Mouse (Mus musculus): ENCODE data around the gene Rgmb. TPM values are rescaled to one million over a fixed set of nuclear protein-coding genes. Genes with fewer than 3 reads are reported as not detected.

The Rgmb gene
- polyA plus RNA-seq (2012; rRNA removed), result 41.4 and 65.1 TPM in 2 replicates

- DNase-seq, result no peak
- Histone ChIP-seq H3K4me1 (ENCODE audit: control insufficient read depth, insufficient read depth, low read length) (peaks cover 7% of the 10 kb centered on the region), H3K4me3 (replicated peaks; ENCODE audit: extremely low read depth, low read depth, low read length) (peak within 1 kb of the TSS; percentile 82)
- TF ChIP-seq POLR2A (IDR thresholded peaks at IDR 0.05; ENCODE audit: borderline replicate concordance, extremely low read depth, low read depth, low read length), result no peak
- TF ChIP-seq CTCF (IDR thresholded peaks at IDR 0.05; ENCODE audit: insufficient read depth, low read length), result no peak
- 1% methylated on average over 55 of the region's 55 CpGs for WGBS
These were observed at the start of gene Rgmb for GRCm38 (mm10) chr17:15830766-15831644. Gene Rgmb, minus strand, starts transcription at chr17:15831039.

DNA sequence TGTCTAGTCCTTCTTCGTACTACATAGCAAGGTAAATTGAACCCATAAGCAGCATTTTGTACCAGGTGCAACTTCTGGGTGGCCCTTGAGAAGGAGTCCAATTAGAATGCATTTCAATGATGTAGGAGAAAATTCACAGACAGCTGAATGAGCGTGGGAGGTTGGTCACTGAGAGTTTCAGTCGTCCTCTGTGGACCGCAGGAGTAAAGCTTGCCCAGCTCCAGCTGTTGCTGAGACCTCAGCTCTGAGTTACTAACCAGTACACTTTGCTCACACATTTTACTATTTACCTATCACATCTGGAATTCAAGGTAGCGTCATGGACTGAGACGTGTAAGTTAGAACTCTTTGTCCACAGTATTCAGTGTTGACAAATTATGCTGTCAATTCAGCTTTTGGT, 43.9 kb upstream of the Rgmb start:
- no peak for TF ChIP-seq CTCF (IDR thresholded peaks at IDR 0.05; ENCODE audit: insufficient read depth, low read length)
- no peak for TF ChIP-seq POLR2A (IDR thresholded peaks at IDR 0.05; ENCODE audit: borderline replicate concordance, extremely low read depth, low read depth, low read length)
- H3K4me3 ChIP-seq (replicated peaks; ENCODE audit: extremely low read depth, low read depth, low read length), result no peak overlapping the region
- no peaks in the 10 kb centered on the region for H3K4me1 ChIP-seq (ENCODE audit: control insufficient read depth, insufficient read depth, low read length)
- whole genome bisulfite sequencing, result 75% methylated on average over 6 of the region's 6 CpGs
- DNase-seq, result no peak

DNA sequence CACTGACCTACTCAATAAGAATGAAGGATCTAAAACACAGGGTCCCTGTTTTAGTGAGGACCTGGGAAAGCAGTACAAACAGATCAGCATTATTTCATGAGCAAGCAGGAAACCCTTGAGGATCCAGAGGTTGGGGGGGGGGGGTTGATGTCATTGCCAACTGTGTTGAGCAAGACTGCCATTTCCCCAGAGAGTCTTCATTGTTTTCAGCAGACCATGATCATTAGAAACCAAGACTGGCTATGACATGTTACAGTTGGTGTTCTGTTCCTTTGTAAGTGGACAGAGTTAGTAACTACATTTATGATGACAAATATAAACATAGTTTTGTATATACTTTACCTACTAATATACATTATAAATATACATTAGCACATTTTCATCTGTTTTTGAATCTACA, 41.3 kb upstream of the Rgmb start:
- Histone ChIP-seq H3K4me3 (replicated peaks; ENCODE audit: extremely low read depth, low read depth, low read length) (no peak overlapping the region), H3K4me1 (ENCODE audit: control insufficient read depth, insufficient read depth, low read length) (no peaks in the 10 kb centered on the region)
- no peak for TF ChIP-seq POLR2A (IDR thresholded peaks at IDR 0.05; ENCODE audit: borderline replicate concordance, extremely low read depth, low read depth, low read length)
- TF ChIP-seq CTCF (IDR thresholded peaks at IDR 0.05; ENCODE audit: insufficient read depth, low read length), result no peak
- DNase-seq, result no peak

DNA sequence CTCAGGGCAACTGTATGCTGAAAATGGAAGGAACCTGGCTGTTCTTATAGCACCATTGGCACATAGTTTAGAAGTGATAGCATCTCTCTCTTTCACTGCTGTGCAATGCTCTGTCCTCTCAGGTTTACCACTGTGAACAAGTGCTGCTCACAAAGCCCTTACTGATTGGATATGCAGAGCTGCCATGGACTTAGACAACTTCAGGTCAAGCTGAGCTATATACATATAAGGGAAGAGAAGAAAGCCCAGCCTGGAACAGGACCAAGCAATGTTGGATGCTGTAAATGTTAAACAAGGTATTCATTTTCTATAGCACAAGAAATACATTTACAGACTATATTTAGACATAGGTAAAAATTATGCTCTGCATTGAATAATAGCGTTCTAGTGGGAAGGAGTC, 34.4 kb upstream of the Rgmb start:
- DNase-seq, result no peak
- TF ChIP-seq CTCF (IDR thresholded peaks at IDR 0.05; ENCODE audit: insufficient read depth, low read length) (no peak), POLR2A (IDR thresholded peaks at IDR 0.05; ENCODE audit: borderline replicate concordance, extremely low read depth, low read depth, low read length) (no peak)
- H3K4me3 ChIP-seq (replicated peaks; ENCODE audit: extremely low read depth, low read depth, low read length), result no peak overlapping the region
- no peaks in the 10 kb centered on the region for H3K4me1 ChIP-seq (ENCODE audit: control insufficient read depth, insufficient read depth, low read length)
- WGBS, result 87% methylated on average over 1 of the region's 1 CpGs

DNA sequence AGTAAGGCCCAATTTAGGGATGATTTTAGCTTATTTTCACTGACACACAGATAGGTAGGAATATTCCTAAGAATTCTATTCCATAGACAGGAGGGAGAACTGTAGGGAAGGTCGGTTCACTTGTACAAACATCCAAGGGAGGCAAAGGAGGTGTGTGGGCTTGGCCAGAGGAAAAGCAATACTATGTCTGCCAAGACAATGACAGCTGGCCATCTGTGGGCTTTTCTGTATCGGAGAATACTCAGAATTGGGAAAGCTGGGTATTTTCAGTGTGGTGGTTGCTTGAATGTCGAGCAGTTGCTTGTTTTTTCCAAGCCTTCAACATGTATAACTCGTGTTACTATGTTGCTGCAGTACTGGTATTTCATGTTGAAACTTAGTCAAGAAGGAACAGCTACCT, 31.5 kb upstream of the Rgmb start:
- no peak for TF ChIP-seq POLR2A (IDR thresholded peaks at IDR 0.05; ENCODE audit: borderline replicate concordance, extremely low read depth, low read depth, low read length)
- TF ChIP-seq CTCF (IDR thresholded peaks at IDR 0.05; ENCODE audit: insufficient read depth, low read length), result no peak
- Histone ChIP-seq H3K4me1 (ENCODE audit: control insufficient read depth, insufficient read depth, low read length) (no peaks in the 10 kb centered on the region), H3K4me3 (replicated peaks; ENCODE audit: extremely low read depth, low read depth, low read length) (no peak overlapping the region)
- no peak for DNase-seq
- 58% methylated on average over 4 of the region's 4 CpGs for WGBS

DNA sequence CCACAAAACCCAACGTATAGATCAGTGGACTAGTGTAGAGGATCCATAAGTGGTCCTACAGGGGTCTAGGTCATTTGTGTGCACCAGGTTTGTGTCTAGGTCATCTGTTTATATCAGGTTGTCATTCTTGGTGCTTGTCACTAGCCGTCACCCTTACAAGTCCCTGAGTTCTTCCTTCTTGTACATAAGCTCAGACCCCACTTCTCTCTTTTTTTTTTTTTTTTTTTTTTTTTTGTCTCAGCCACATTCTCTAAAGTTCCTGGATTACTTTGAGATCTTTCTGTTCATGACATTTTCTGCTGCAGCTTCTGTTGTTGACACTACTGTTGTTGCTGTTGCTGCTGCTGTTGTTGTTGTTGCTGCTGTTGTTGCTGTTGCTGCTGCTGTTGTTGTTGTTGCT, 22.3 kb upstream of the Rgmb start:
- no peak overlapping the region for H3K4me3 ChIP-seq (replicated peaks; ENCODE audit: extremely low read depth, low read depth, low read length)
- WGBS, result 72% methylated on average over 2 of the region's 2 CpGs
- TF ChIP-seq POLR2A (IDR thresholded peaks at IDR 0.05; ENCODE audit: borderline replicate concordance, extremely low read depth, low read depth, low read length) (no peak), CTCF (IDR thresholded peaks at IDR 0.05; ENCODE audit: insufficient read depth, low read length) (no peak)
- no peak for DNase-seq
- H3K4me1 ChIP-seq (ENCODE audit: control insufficient read depth, insufficient read depth, low read length), result no peaks in the 10 kb centered on the region

DNA sequence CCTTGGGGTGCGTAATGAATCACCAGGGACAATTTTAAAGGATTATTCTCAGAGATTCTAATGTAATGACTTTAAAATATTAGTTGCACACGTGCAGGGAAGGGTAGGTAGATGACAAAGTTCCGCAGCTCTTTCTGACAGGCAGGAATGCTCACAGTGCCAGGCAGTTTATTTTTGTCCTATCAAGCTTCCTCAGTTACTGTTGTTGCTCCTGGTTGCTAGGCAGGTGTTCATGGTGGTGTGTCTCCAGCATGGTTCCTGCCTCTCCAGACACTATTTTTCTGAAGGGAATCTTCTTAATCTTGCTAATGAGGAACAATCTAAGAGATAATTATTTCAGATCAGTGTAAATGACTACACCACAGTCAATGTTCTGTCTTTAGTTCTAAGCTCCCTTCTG, 19.7 kb upstream of the Rgmb start:
- DNase-seq, result no peak
- WGBS, result 59% methylated on average over 3 of the region's 3 CpGs
- no peaks in the 10 kb centered on the region for H3K4me1 ChIP-seq (ENCODE audit: control insufficient read depth, insufficient read depth, low read length)
- TF ChIP-seq POLR2A (IDR thresholded peaks at IDR 0.05; ENCODE audit: borderline replicate concordance, extremely low read depth, low read depth, low read length) (no peak), CTCF (IDR thresholded peaks at IDR 0.05; ENCODE audit: insufficient read depth, low read length) (no peak)
- no peak overlapping the region for H3K4me3 ChIP-seq (replicated peaks; ENCODE audit: extremely low read depth, low read depth, low read length)

DNA sequence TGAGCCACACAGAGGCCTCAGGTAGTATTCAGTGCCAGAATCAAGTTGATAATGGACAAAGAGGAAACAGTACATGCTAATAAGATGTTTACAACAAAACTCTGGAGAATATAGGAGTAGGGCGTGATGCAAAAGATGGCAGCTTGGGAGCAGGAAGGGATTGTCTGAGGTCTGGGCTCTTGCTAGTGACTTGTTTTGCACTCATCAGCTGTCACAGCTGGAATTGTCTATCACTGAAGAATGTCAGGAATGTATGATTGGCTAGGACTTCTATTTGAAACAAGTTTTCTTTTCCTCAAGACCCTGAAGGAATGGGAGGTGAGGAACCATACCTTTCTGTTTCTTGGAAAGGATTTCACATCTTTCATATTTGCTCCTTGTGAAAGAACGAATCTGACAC, 10.6 kb upstream of the Rgmb start:
- no peak for TF ChIP-seq POLR2A (IDR thresholded peaks at IDR 0.05; ENCODE audit: borderline replicate concordance, extremely low read depth, low read depth, low read length)
- no peak for TF ChIP-seq CTCF (IDR thresholded peaks at IDR 0.05; ENCODE audit: insufficient read depth, low read length)
- WGBS, result 74% methylated on average over 2 of the region's 2 CpGs
- Histone ChIP-seq H3K4me3 (replicated peaks; ENCODE audit: extremely low read depth, low read depth, low read length) (no peak overlapping the region), H3K4me1 (ENCODE audit: control insufficient read depth, insufficient read depth, low read length) (no peaks in the 10 kb centered on the region)
- DNase-seq, result no peak

DNA sequence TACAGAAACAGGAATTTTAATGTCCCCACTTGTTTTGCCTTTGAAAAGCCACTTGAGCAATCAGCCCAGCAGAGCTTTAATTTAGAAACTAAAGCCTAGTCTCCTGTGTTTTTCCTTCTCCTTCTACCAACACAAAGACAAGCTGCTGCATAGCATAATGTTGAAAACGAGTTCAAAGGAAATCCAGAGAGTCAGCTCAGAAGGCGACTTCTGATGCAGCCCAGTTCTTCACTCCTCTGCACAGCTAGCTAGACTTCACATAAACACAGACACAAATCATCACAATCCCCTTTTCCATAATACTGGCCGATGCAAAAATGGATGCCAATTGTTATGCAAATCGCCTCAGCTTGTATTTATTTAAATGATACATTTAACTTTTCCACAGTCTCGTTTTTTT, 1.6 kb upstream of the Rgmb start:
- DNase-seq, result no peak
- no peak overlapping the region for H3K4me3 ChIP-seq (replicated peaks; ENCODE audit: extremely low read depth, low read depth, low read length)
- H3K4me1 ChIP-seq (ENCODE audit: control insufficient read depth, insufficient read depth, low read length), result peaks cover 7% of the 10 kb centered on the region
- 45% methylated on average over 5 of the region's 5 CpGs for WGBS
- TF ChIP-seq CTCF (IDR thresholded peaks at IDR 0.05; ENCODE audit: insufficient read depth, low read length) (no peak), POLR2A (IDR thresholded peaks at IDR 0.05; ENCODE audit: borderline replicate concordance, extremely low read depth, low read depth, low read length) (no peak)

DNA sequence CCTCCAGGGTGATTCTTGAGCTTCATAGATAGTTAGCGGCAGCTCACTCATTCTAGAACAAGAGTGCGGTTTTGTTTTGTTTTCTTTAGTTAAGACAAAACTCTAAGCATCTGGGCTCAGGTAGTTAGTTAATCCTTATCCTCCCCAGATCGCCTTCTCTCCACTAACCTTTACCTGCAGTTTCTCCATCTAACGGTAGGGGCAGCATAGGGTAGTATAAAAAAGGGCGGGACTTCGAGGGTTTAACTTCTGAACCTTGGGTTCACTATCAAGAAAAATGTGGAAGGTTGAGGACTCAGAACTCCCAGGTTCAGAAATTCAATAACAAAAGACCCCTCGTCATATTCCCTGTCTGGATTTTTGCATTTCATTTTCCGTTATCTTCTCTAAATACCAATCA, 971 bp upstream of the Rgmb start:
- TF ChIP-seq CTCF (IDR thresholded peaks at IDR 0.05; ENCODE audit: insufficient read depth, low read length) (peak; percentile 12; the same call in 1 of the 2 replicates), POLR2A (IDR thresholded peaks at IDR 0.05; ENCODE audit: borderline replicate concordance, extremely low read depth, low read depth, low read length) (no peak)
- no peak for DNase-seq
- Histone ChIP-seq H3K4me1 (ENCODE audit: control insufficient read depth, insufficient read depth, low read length) (peaks cover 7% of the 10 kb centered on the region), H3K4me3 (replicated peaks; ENCODE audit: extremely low read depth, low read depth, low read length) (no peak overlapping the region)
- WGBS, result 22% methylated on average over 8 of the region's 8 CpGs

All from lung, adult 2 months (tissue).